Mouse (Mus musculus): Measurements from ENCODE around the gene Rhox2h.
"Not testable (repeated sequence)": the region's sequence is repeated elsewhere in the genome, so short reads cannot be mapped to it uniquely, and the experiment has no call there.

GRCm38 (mm10) chrX:37628512-37628911 lies 44.6 kb downstream of the Rhox2h start, which contains the start of gene Rhox3g:
- not testable (repeated sequence) for TF ChIP-seq CTCF, EP300 (IDR thresholded peaks at IDR 0.05; ENCODE audit: low read depth)

All from liver, embryonic 14.5 days (tissue).